Comparison of ENCODE assay signal across 28 mouse cellular contexts in the genomic region with DNA sequence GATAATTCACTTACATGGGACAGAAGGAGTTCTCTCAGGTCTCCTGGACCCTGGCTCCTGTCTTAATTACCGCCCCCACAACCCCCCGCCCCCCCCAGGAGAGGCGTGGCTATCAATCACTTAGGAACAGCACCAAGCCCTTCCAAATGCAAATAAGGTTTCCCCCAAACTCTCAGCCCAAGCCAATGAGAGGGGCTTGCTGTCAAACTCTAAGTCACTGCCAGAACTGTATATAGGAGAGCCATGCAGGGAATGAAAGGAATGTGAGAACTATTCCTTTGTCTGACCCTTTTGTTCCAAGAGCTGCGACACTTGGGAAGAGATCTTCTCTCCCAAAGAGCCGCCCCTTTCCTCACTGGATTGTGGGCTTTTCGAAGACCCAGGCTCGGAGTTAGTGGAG.
A peak's percentile ranks its signal among the peaks of the same experiment; 100 is the strongest.
DNase-seq lines count a peak whose midpoint lies in the region; ATAC-seq lines count a peak whose summit lies in the region.
"Had no signal": no experiment of that assay in that cellular context is flagged by ENCODE, and none has a peak within 500 bp of the region (broad histone marks: within the 10 kb centered on the region; RNA-seq: fewer than 3 reads in every experiment).

No protein-coding gene starts in this region.

- no peak overlapping the region for H3K4me2 ChIP-seq in forebrain, embryonic 16.5 days (ENCODE audit: low read length)
- H3K4me2 ChIP-seq in neural tube, embryonic 15.5 days: no peak overlapping the region
- H3K4me2 ChIP-seq: embryonic facial prominence, embryonic 13.5 days; forebrain, embryonic 12.5 days; heart, embryonic 11.5 days; hindbrain, embryonic 15.5 days; limb, embryonic 13.5 days; liver, embryonic 11.5 days; midbrain, embryonic 12.5 days had no signal

- H3K27ac ChIP-seq in forebrain, embryonic 10.5 days: peak overlapping the region; percentile 54; the same call in 1 of the 2 replicates
- no peak overlapping the region for H3K27ac ChIP-seq in forebrain, embryonic 16.5 days (ENCODE audit: low read length)
- no peak overlapping the region for H3K27ac ChIP-seq in neural tube, embryonic 15.5 days (replicated peaks)
- H3K27ac ChIP-seq: embryonic facial prominence, embryonic 13.5 days; forebrain, embryonic 12.5 days; hindbrain, embryonic 15.5 days; limb, embryonic 13.5 days; midbrain, embryonic 12.5 days had no signal

- no peak overlapping the region for H3K4me3 ChIP-seq in forebrain, embryonic 10.5 days
- H3K4me3 ChIP-seq in forebrain, embryonic 16.5 days (replicated peaks; ENCODE audit: low read length): no peak overlapping the region
- no peak overlapping the region for H3K4me3 ChIP-seq in neural tube, embryonic 15.5 days (replicated peaks)
- H3K4me3 ChIP-seq: embryonic facial prominence, embryonic 13.5 days; erythroblast, embryonic 14.5 days; forebrain, embryonic 12.5 days; hindbrain, embryonic 15.5 days; limb, embryonic 13.5 days; megakaryocyte, embryonic 14.5 days; midbrain, embryonic 12.5 days; myocyte had no signal

- no peak overlapping the region for H3K9ac ChIP-seq in forebrain, embryonic 16.5 days (replicated peaks; ENCODE audit: low read depth, low read length)
- H3K9ac ChIP-seq in neural tube, embryonic 15.5 days (replicated peaks): no peak overlapping the region
- H3K9ac ChIP-seq: embryonic facial prominence, embryonic 13.5 days; forebrain, embryonic 12.5 days; hindbrain, embryonic 15.5 days; limb, embryonic 13.5 days; midbrain, embryonic 12.5 days had no signal

- no peaks in the 10 kb centered on the region for H3K9me3 ChIP-seq in forebrain, embryonic 10.5 days
- no peaks in the 10 kb centered on the region for H3K9me3 ChIP-seq in forebrain, embryonic 16.5 days (ENCODE audit: control insufficient read depth, low read length)
- H3K9me3 ChIP-seq in neural tube, embryonic 15.5 days (replicated peaks): no peaks in the 10 kb centered on the region
- H3K9me3 ChIP-seq: embryonic facial prominence, embryonic 13.5 days; forebrain, embryonic 12.5 days; hindbrain, embryonic 15.5 days; limb, embryonic 13.5 days; megakaryocyte, embryonic 14.5 days; midbrain, embryonic 12.5 days had no signal

- no peaks in the 10 kb centered on the region for H3K27me3 ChIP-seq in forebrain, embryonic 10.5 days (ENCODE audit: poor library complexity, severe bottlenecking)
- H3K27me3 ChIP-seq in forebrain, embryonic 16.5 days (replicated peaks; ENCODE audit: control insufficient read depth, insufficient read depth, low read length): no peaks in the 10 kb centered on the region
- no peaks in the 10 kb centered on the region for H3K27me3 ChIP-seq in neural tube, embryonic 15.5 days (replicated peaks)
- H3K27me3 ChIP-seq: embryonic facial prominence, embryonic 13.5 days; forebrain, embryonic 12.5 days; hindbrain, embryonic 15.5 days; limb, embryonic 13.5 days; megakaryocyte, embryonic 14.5 days; midbrain, embryonic 12.5 days had no signal

- 23% methylated on average over 7 of the region's 7 CpGs for WGBS in forebrain, embryonic 10.5 days
- 17% methylated on average over 7 of the region's 7 CpGs for WGBS in forebrain, embryonic 16.5 days
- WGBS in neural tube, embryonic 15.5 days: 17% methylated on average over 7 of the region's 7 CpGs

- ATAC-seq in forebrain, embryonic 16.5 days: no peak
- no peak for ATAC-seq in neural tube, embryonic 15.5 days (ENCODE audit: low FRiP score)

- no peak for DNase-seq in forebrain, embryonic 10.5 days (ENCODE audit: extremely low spot score, low spot score)
- peak; percentile 23 for DNase-seq in neural tube, embryonic 10.5 days (ENCODE audit: extremely low spot score, low spot score)
- peak; percentile 97 for DNase-seq in R1 (ENCODE audit: low read depth, low spot score)
- no peak for DNase-seq in gastrocnemius, postnatal 4 days (ENCODE audit: low spot score in 2 of 2)
- no peak for DNase-seq in heart, adult 11 months
- DNase-seq: adrenal gland, postnatal 14 days; cerebellum, adult 18-20 months; cerebellum, postnatal 10 days; gastrocnemius, postnatal 10 days; heart, postnatal 36 days; kidney, adult 18-20 months; kidney, postnatal 4 days; lung, postnatal 4 days; right cerebral cortex, postnatal 4 days; thymus, adult 2 months; thymus, postnatal 4 days had no signal

- H3K4me1 ChIP-seq in forebrain, embryonic 10.5 days: peaks cover 34% of the 10 kb centered on the region
- H3K4me1 ChIP-seq in forebrain, embryonic 16.5 days (replicated peaks; ENCODE audit: control insufficient read depth, insufficient read depth, low read length): peaks cover 24% of the 10 kb centered on the region
- H3K4me1 ChIP-seq in neural tube, embryonic 15.5 days: peaks cover 16% of the 10 kb centered on the region

- H3K36me3 ChIP-seq in forebrain, embryonic 10.5 days (replicated peaks): no peaks in the 10 kb centered on the region
- no peaks in the 10 kb centered on the region for H3K36me3 ChIP-seq in forebrain, embryonic 16.5 days (ENCODE audit: control insufficient read depth, insufficient read depth)
- H3K36me3 ChIP-seq in neural tube, embryonic 15.5 days: no peaks in the 10 kb centered on the region
- H3K36me3 ChIP-seq: embryonic facial prominence, embryonic 13.5 days; forebrain, embryonic 12.5 days; hindbrain, embryonic 15.5 days; limb, embryonic 13.5 days; midbrain, embryonic 12.5 days had no signal

Comparison
In these comparisons a context has a peak if more than half of its experiments do, and no peak if none do; other contexts are left out.
1. DNase-seq: peak in neural tube, embryonic 10.5 days (single experiment) and R1 (single experiment); none in forebrain, embryonic 10.5 days (single experiment), gastrocnemius, postnatal 4 days (0 of 2) and heart, adult 11 months (single experiment).